Mouse (Mus musculus): ENCODE measurements around the gene Cdk17. TPM values are rescaled to one million over a fixed set of nuclear protein-coding genes. Genes with fewer than 3 reads are reported as not detected.

The Cdk17 gene
- polyA plus RNA-seq, 1 experiment from 2014 or later: 24.8 TPM

DNA sequence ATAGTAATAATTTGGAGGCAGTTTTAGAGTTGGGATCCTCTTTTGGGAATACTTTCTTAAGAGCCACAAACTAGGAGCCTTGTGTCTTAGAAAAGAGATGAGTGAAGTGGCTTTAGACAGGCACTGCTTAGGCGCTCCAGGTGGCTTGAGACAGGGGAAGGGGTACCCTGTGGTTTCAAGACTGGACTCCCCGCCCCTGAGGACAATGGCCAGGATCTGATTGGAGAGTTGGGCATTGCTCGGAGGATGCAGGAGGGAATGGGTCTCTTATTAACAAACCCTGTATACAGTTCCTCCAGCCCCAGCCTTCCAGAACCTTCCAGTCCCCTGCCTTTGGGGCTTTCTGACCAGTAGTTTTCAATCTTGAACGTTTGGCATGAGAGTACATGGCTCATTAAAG is 150.9 kb downstream of the Cdk17 start:
- no peaks in the 10 kb centered on the region; the same call in 1 of the 2 replicates for H3K36me3 ChIP-seq (ENCODE audit: control insufficient read depth, insufficient read depth, low read length)
- H3K4me1 ChIP-seq (ENCODE audit: control insufficient read depth, insufficient read depth, low read length): peaks cover 21% of the 10 kb centered on the region; the same call in 1 of the 2 replicates
- 5% methylated on average over 4 of the region's 4 CpGs for WGBS
- H3K9ac ChIP-seq (ENCODE audit: low read depth, low read length): peak overlapping the region; percentile 92; the same call in 1 of the 2 replicates
- H3K27me3 ChIP-seq (ENCODE audit: control insufficient read depth, insufficient read depth, low read length): no peaks in the 10 kb centered on the region
- peak overlapping the region; percentile 85; the same call in 1 of the 2 replicates for H3K4me3 ChIP-seq (ENCODE audit: low read length)
- peak; percentile 45; the same call in 1 of the 2 replicates for ATAC-seq (ENCODE audit: low FRiP score, low TSS enrichment)
- peak overlapping the region; percentile 83 for H3K4me2 ChIP-seq (replicated peaks; ENCODE audit: low read depth, low read length)
- H3K27ac ChIP-seq (ENCODE audit: low read depth, low read length): peak overlapping the region; percentile 82; the same call in 1 of the 2 replicates
- H3K9me3 ChIP-seq (ENCODE audit: control insufficient read depth, low read length): peaks cover 3% of the 10 kb centered on the region; the same call in 1 of the 2 replicates

MicroRNA genes within 50 kb of the gene (microRNA counts, 519-probe panel; counts per million panel counts)
- not detected for microRNA mmu-miR-1931

Small RNA genes within 50 kb of the gene (microRNA-seq; reads per million reads assigned to microRNA genes)
- gene Mir1931: 1.1 reads per million

Other genes with a start within 250 kb of the Cdk17 start
- 0.33 and 0.49 TPM in 2 replicates for gene Cfap54, start 79.3 kb upstream of the Cdk17 start, polyA plus RNA-seq (2014; fragmentation: Nextera tagmentation; extraction: Ambion mirVana)
- gene Elk3, start 150.3 kb downstream of the Cdk17 start, polyA plus RNA-seq (2014; fragmentation: Nextera tagmentation; extraction: Ambion mirVana): 43.4 and 49.1 TPM in 2 replicates

Data from kidney, embryonic 14.5 days (tissue).